Mouse (Mus musculus) heart, adult 2 months (tissue): Measurements from ENCODE around the gene Itgam. TPM values are rescaled to one million over a fixed set of nuclear protein-coding genes. Genes with fewer than 3 reads are reported as not detected.
A peak's percentile ranks its signal among the peaks of the same experiment; 100 is the strongest.
"Not testable (repeated sequence)": the region's sequence is repeated elsewhere in the genome, so short reads cannot be mapped to it uniquely, and the experiment has no call there.

Source experiments
- DNase-seq, 2 experiments: peaks; one replicate each; pipeline ENCODE4 v3.0.0; 2021
- H3K27ac ChIP-seq: fragments of 200-600 bp; 2 replicates; pipeline ENCODE4 v1.8.1; 2022
- H3K27me3 ChIP-seq: fragments of 200-500 bp; 2 replicates; pipeline ENCODE4 v1.6.1; 2012; ENCODE audit warnings: mild to moderate bottlenecking, low read length, inconsistent platforms, mixed read lengths; ENCODE audit not compliant: control insufficient read depth, insufficient read depth
- H3K36me3 ChIP-seq: fragments of 200-500 bp; 2 replicates; pipeline ENCODE4 v1.6.1; 2012; ENCODE audit warnings: low read length, inconsistent platforms; ENCODE audit not compliant: control insufficient read depth, insufficient read depth
- H3K4me1 ChIP-seq: fragments of 200-500 bp; 2 replicates; pipeline ENCODE4 v1.6.1; 2011; ENCODE audit warnings: low read length; ENCODE audit not compliant: control insufficient read depth, insufficient read depth
- H3K4me3 ChIP-seq: fragments of 200-600 bp; 2 replicates; pipeline ENCODE4 v1.8.1; 2022
- H3K79me2 ChIP-seq: fragments of 200-500 bp; replicated peaks from 2 replicates; pipeline ENCODE4 v1.6.1; 2012; ENCODE audit warnings: mild to moderate bottlenecking, inconsistent platforms, low read length, moderate library complexity, mixed read lengths; ENCODE audit not compliant: control insufficient read depth, insufficient read depth
- H3K9ac ChIP-seq: fragments of 200-500 bp; 2 replicates; pipeline ENCODE4 v1.6.1; 2012; ENCODE audit warnings: low read depth, mild to moderate bottlenecking, control low read depth, inconsistent platforms, low read length, mixed read lengths
- CTCF ChIP-seq: fragments of 200-600 bp; IDR thresholded peaks from 2 replicates; pipeline ENCODE4 v1.8.1; 2022; ENCODE audit warnings: antibody characterized with exemption, mild to moderate bottlenecking, moderate library complexity
- EP300 ChIP-seq: fragments of 200-500 bp; IDR thresholded peaks from 2 replicates; pipeline ENCODE4 v1.6.1; 2011; ENCODE audit warnings: low read depth, low read length, control low read depth; ENCODE audit not compliant: insufficient read depth
- POLR2A ChIP-seq: fragments of 200-500 bp; IDR thresholded peaks from 2 replicates; pipeline ENCODE4 v1.6.1; 2011; ENCODE audit warnings: mild to moderate bottlenecking, low read depth, low read length, control low read depth; ENCODE audit not compliant: insufficient read depth
- WGBS: fragments of 180-500 bp; shearing (Covaris S2); methylation state at CpG from one replicate; pipeline ENCODE4 v1.1.7; 2018; 5-methylcytosine and 5-hydroxymethylcytosine counted together
- intact Hi-C: fragments of 180-260 bp; cut with DNase I; formaldehyde crosslinking; loops from one replicate; pipeline ENCODE4 v1.15.1; 2025
- polyA plus RNA-seq: library from polyadenylated mRNA; depleted of rRNA; stranded (reverse); fragments of >200 nt; gene quantifications from 2 replicates; pipeline ENCODE4 v1.2.3, GENCODE M21; 2012
- total RNA-seq, 2 experiments: library from RNA; stranded (reverse); gene quantifications; 2 replicates each; pipeline ENCODE4 v1.2.3; 2021

The Itgam gene
- total and polyA plus RNA-seq, 3 experiments = 6.7 to 7.6 (median 7.0) TPM

GRCm38 (mm10) chr7:128032290-128032988, 30.0 kb upstream of the Itgam start:
- Histone ChIP-seq H3K9ac (no peak overlapping the region), H3K4me3 (no peak overlapping the region), H3K79me2 (no peaks in the 10 kb centered on the region), H3K4me1 (peaks cover 2% of the 10 kb centered on the region), H3K27ac (no peak overlapping the region), H3K27me3 (no peaks in the 10 kb centered on the region), H3K36me3 (no peaks in the 10 kb centered on the region; the same call in 1 of the 2 replicates)
- intact Hi-C loops = no loop called here
- no peak for DNase-seq
- 44% methylated on average over 5 of the region's 5 CpGs for WGBS
- TF ChIP-seq CTCF = no peak
- TF ChIP-seq EP300 = no peak
- TF ChIP-seq POLR2A = no peak

DNA sequence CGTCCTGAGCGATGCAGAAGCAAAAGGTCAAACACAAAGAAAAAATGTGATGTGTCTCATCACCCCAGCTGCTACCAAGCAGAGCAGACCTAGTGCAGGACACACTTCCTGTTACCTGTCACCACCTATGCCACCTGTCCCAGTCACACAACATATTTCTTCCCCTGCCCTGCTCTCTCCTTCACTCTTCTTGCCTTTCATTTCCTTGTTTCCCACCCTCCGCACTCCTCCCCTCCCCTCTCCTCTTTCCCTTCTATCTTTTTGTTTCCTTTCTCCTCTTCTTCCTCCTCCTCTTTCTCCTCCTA, 29.5 kb upstream of the Itgam start:
- DNase-seq = no peak
- TF ChIP-seq EP300 (no peak), POLR2A (no peak), CTCF (no peak)
- Histone ChIP-seq H3K4me3 (no peak overlapping the region), H3K9ac (no peak overlapping the region), H3K4me1 (peaks cover 2% of the 10 kb centered on the region), H3K36me3 (no peaks in the 10 kb centered on the region; the same call in 1 of the 2 replicates), H3K27me3 (no peaks in the 10 kb centered on the region), H3K79me2 (no peaks in the 10 kb centered on the region), H3K27ac (no peak overlapping the region)
- intact Hi-C loops = no loop called here
- WGBS = 80% methylated on average over 3 of the region's 3 CpGs

GRCm38 (mm10) chr7:128033616-128034015, 28.8 kb upstream of the Itgam start:
- DNase-seq = no peak
- H3K9ac ChIP-seq = no peak overlapping the region
- no peaks in the 10 kb centered on the region for H3K79me2 ChIP-seq
- no peaks in the 10 kb centered on the region; the same call in 1 of the 2 replicates for H3K36me3 ChIP-seq
- 87% methylated on average over 4 of the region's 4 CpGs for WGBS
- intact Hi-C loops = no loop called here
- no peak overlapping the region for H3K4me3 ChIP-seq
- TF ChIP-seq POLR2A (no peak), CTCF (no peak), EP300 (no peak)
- H3K27ac ChIP-seq = no peak overlapping the region
- no peaks in the 10 kb centered on the region for H3K27me3 ChIP-seq
- peaks cover 2% of the 10 kb centered on the region for H3K4me1 ChIP-seq

DNA sequence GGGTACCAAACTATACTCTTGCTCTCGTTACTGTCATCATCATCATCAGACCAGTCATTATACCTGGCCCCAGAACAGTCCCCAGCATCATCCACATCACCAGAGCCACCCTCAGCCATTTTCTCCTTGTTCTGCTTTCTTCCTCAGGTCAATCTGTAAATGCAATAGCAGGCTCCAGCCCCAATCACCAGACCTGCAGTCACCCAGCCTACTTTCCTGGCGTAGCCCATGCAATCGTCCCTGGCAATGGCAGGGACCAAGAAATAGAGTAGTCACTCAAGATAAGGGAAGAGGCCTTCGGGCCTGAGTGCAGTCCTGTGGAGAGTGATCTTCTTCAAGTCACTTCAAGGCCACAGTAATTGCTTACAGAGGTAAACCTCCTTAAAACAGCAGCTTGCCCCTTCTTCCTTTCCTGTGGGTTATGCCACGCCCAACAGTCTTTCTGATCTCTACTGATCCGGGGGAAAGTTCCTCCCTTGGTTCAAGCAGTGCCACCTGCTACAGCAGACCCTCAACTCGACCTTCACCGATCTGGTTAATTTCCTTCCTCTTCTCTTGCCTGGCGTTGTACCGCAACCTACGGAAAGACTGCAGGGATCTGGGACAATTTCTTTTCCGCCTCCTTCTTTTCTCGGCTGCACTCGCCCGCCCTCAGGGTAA, 20.1 kb upstream of the Itgam start:
- H3K9ac ChIP-seq, intact Hi-C loops, H3K4me1 ChIP-seq, H3K36me3 ChIP-seq, H3K27ac ChIP-seq, H3K4me3 ChIP-seq, H3K27me3 ChIP-seq, DNase-seq, H3K79me2 ChIP-seq: not testable (repeated sequence)
- 73% methylated on average over 15 of the region's 15 CpGs for WGBS

DNA sequence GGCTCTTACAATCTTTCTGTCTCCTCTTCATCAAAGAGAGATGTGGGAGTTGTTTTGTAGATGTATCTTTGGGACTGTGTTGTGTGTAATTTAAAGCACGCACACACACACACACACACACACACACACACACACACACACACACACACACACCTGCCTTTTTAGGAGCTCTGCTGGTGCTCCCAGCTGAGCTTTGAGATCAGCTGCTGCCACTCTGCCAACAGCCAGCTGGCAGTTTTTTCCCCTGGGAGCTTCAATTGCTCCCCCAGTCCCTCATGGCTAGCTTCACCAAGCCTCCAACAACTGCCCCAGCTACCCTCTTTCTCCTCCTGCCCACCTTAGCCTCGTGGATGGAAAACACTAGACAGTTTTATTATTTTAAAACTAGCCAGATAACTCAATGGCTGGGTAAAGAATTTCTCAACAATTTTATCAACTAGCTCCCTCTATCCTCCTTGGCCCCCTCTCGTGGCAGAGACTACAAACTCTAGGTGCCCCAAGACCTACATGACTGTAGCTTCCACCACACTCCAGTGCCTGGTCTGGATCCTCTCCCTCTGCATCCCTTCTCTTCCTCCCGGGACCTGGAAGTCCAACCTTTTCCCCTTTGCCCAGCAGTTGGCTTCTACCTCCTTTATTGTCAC, 18.2 kb upstream of the Itgam start:
- no peak overlapping the region for H3K27ac ChIP-seq
- peak; percentile 36 for TF ChIP-seq CTCF
- TF ChIP-seq EP300 = no peak
- intact Hi-C loops = no loop called here
- H3K4me3 ChIP-seq = no peak overlapping the region
- no peaks in the 10 kb centered on the region for H3K79me2 ChIP-seq
- H3K27me3 ChIP-seq = no peaks in the 10 kb centered on the region
- WGBS = 55% methylated on average over 4 of the region's 4 CpGs
- no peaks in the 10 kb centered on the region for H3K4me1 ChIP-seq
- H3K9ac ChIP-seq = no peak overlapping the region
- H3K36me3 ChIP-seq = no peaks in the 10 kb centered on the region; the same call in 1 of the 2 replicates
- no peak for DNase-seq

- intact Hi-C loops = no loop called here
- TF ChIP-seq POLR2A (no peak), EP300 (no peak)
- Histone ChIP-seq H3K79me2 (no peaks in the 10 kb centered on the region), H3K27me3 (no peaks in the 10 kb centered on the region), H3K4me3 (no peak overlapping the region), H3K27ac (no peak overlapping the region), H3K36me3 (no peaks in the 10 kb centered on the region; the same call in 1 of the 2 replicates), H3K9ac (no peak overlapping the region), H3K4me1 (no peaks in the 10 kb centered on the region)
- 20% methylated on average over 2 of the region's 2 CpGs for WGBS
- no peak for DNase-seq
These were observed 16.8 kb upstream of the Itgam start for GRCm38 (mm10) chr7:128045640-128046039.
